Mouse (Mus musculus) myocyte (in vitro differentiated cells): ENCODE data around the gene Dlx2. TPM values are rescaled to one million over a fixed set of nuclear protein-coding genes. Genes with fewer than 3 reads are reported as not detected.

ENCODE experiments used
- H3K27me3 ChIP-seq: one replicate; pipeline ENCODE4 v1.6.1; 2011; ENCODE audit not compliant: control insufficient read depth, insufficient read depth, insufficient read length
- H3K36me3 ChIP-seq: one replicate; pipeline ENCODE4 v1.6.1; 2011; ENCODE audit not compliant: control insufficient read depth, insufficient read depth
- H3K4me2 ChIP-seq: one replicate; pipeline ENCODE4 v1.6.1; 2011; ENCODE audit warnings: low read depth, control low read depth
- H3K4me3 ChIP-seq: one replicate; pipeline ENCODE4 v1.5.1; 2011; ENCODE audit warnings: mild to moderate bottlenecking, control low read depth, moderate library complexity
- H3K79me2 ChIP-seq: one replicate; pipeline ENCODE4 v1.6.1; 2011; ENCODE audit not compliant: control insufficient read depth, insufficient read depth
- H3ac ChIP-seq: one replicate; pipeline ENCODE4 v1.6.1; 2011; ENCODE audit not compliant: control insufficient read depth, insufficient read length
- CEBPB ChIP-seq: IDR thresholded peaks from 2 replicates; pipeline ENCODE4 v1.6.1; 2011; ENCODE audit warnings: mild to moderate bottlenecking, moderate library complexity; ENCODE audit not compliant: poor library complexity, insufficient read depth, severe bottlenecking
- E2F4 ChIP-seq: IDR thresholded peaks from one replicate; pipeline ENCODE4 v1.6.1; 2011; ENCODE audit warnings: mild to moderate bottlenecking, control low read depth, moderate library complexity; ENCODE audit not compliant: insufficient read depth
- MAX ChIP-seq: IDR thresholded peaks from one replicate; pipeline ENCODE4 v1.6.1; 2011; ENCODE audit warnings: low read depth, mild to moderate bottlenecking, control low read depth
- MYOD1 ChIP-seq, 3 experiments: IDR thresholded peaks; one replicate each; pipeline ENCODE4 v1.6.1; 2011; ENCODE audit warnings: control low read depth in 2 of 3, low read depth in 2 of 3, mild to moderate bottlenecking in 2 of 3, moderate library complexity in 1 of 3; ENCODE audit not compliant: insufficient read length in 2 of 3, control insufficient read depth in 1 of 3
- MYOG ChIP-seq, 3 experiments: IDR thresholded peaks; one replicate each; pipeline ENCODE4 v1.6.1; 2011; ENCODE audit warnings: control low read depth in 2 of 3, low read depth in 2 of 3, mild to moderate bottlenecking in 2 of 3; ENCODE audit not compliant: insufficient read length in 2 of 3, control insufficient read depth in 1 of 3, insufficient read depth in 1 of 3
- POLR2A ChIP-seq: IDR thresholded peaks from one replicate; pipeline ENCODE4 v1.6.1; 2011; ENCODE audit warnings: low read depth, mild to moderate bottlenecking, control low read depth, moderate library complexity; ENCODE audit not compliant: insufficient read length
- POLR2AphosphoS2 ChIP-seq: IDR thresholded peaks from one replicate; pipeline ENCODE4 v1.6.1; 2011; ENCODE audit warnings: low read depth, control low read depth; ENCODE audit not compliant: insufficient read length
- REST ChIP-seq: IDR thresholded peaks from one replicate; pipeline ENCODE4 v1.6.1; 2011; ENCODE audit warnings: mild to moderate bottlenecking, control low read depth, moderate library complexity; ENCODE audit not compliant: insufficient read depth, insufficient read length
- SRF ChIP-seq: IDR thresholded peaks from one replicate; pipeline ENCODE4 v1.6.1; 2011; ENCODE audit warnings: low read depth; ENCODE audit not compliant: control insufficient read depth, insufficient read length
- TCF12 ChIP-seq: IDR thresholded peaks from one replicate; pipeline ENCODE4 v1.6.1; 2011; ENCODE audit warnings: mild to moderate bottlenecking, control low read depth; ENCODE audit not compliant: poor library complexity, insufficient read depth, severe bottlenecking
- TCF3 ChIP-seq: IDR thresholded peaks from one replicate; pipeline ENCODE4 v1.6.1; 2011; ENCODE audit warnings: low read depth, control low read depth; ENCODE audit not compliant: insufficient read length
- USF1 ChIP-seq: IDR thresholded peaks from one replicate; pipeline ENCODE4 v1.6.1; 2011; ENCODE audit warnings: low read depth, mild to moderate bottlenecking, control low read depth, moderate library complexity
- polyA plus RNA-seq: library from polyadenylated mRNA; unstranded; fragments of >200 nt; fragmentation: generic; extraction: Trizol; gene quantifications from one replicate; pipeline ENCODE4 v1.2.1, GENCODE M21; 2012; ENCODE audit warnings: missing spikeins

Gene Dlx2
- polyA plus RNA-seq, 1 experiment = 1.7 TPM

DNA sequence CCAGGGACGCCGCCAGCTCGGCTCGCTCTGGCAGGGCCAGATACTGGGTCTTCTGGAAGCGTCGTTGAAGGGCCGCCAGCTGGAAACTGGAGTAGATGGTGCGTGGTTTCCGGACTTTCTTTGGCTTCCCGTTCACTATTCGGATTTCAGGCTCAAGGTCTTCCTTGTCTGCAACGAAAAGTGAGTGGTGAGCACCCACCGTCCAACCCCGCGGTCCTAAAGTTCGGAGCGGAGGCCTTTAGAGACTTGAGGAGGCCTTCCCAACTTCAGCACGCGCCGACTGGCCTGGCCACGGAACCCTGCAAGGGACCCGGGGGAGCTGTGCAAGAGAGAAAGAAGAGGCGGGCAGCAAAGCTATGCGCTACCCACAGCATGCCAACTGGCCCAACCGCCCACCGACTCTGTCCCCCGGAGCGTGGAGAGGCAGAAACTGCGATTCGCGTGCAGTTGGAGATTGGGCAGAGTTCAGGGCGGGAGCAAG, 1.1 kb downstream of the Dlx2 start:
- no peaks in the 10 kb centered on the region for H3K27me3 ChIP-seq
- peak overlapping the region; percentile 99 for H3K4me2 ChIP-seq
- peaks cover 5% of the 10 kb centered on the region for H3K79me2 ChIP-seq
- TF ChIP-seq MYOG (IDR thresholded peaks at IDR 0.05; ENCODE audit: control insufficient read depth in 1 of 3, insufficient read depth in 1 of 3, insufficient read length in 2 of 3, low read depth in 2 of 3) = no peak
- no peak for TF ChIP-seq CEBPB
- TF ChIP-seq POLR2AphosphoS2 = no peak
- no peak for TF ChIP-seq MAX
- no peak for TF ChIP-seq E2F4
- H3K36me3 ChIP-seq = no peaks in the 10 kb centered on the region
- peak overlapping the region; percentile 43 for H3ac ChIP-seq
- H3K4me3 ChIP-seq = peak overlapping the region; percentile 59

DNA sequence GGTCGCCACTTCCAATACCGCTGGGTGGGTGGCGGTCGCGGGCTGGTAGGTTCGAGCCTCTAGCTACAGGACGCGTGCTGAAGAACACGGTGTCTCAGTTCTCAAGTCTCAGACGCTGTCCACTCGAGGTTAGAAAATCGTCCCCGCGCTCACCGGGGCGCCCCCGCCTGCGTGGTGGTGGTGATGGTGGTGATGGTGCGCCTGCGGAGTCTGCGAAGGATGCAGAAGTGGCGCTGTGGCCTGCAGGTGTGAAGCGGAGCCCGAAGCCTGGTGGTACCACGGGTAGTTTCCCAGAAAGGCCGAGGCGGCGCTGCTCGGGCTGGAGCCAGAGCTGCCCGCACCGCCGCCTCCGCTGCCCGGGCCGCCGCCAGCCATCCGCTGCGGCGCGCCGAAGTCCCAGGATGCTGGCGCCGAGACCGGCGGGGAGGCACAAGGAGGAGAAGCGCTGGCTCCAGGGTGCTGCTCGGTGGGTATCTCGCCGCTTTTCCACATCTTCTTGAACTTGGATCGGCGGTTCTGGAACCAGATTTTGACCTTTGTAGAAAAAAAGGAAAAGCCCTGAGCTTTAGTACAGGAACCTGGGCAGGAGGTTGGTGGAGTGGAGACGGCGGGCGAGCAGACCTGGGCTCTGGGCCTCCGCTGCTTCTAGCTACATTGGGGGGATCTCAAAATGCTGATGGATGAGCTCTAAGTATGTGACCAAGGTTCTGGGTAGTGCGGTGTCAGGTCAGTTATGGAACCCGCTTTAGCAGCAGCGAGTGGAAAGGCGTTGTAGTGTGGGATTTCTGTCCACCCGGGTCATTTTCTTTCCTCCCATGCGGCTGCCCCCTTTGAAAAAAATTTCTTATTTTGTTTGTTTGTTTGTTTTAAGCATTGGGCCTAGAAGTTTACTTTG, 1.9 kb downstream of the Dlx2 start:
- H3K36me3 ChIP-seq = no peaks in the 10 kb centered on the region
- peak overlapping the region; percentile 99 for H3K4me2 ChIP-seq
- peak overlapping the region; percentile 59 for H3K4me3 ChIP-seq
- TF ChIP-seq USF1 = no peak
- peak; percentile 43 for TF ChIP-seq POLR2A
- no peak for TF ChIP-seq TCF3
- no peak for TF ChIP-seq TCF12
- H3K79me2 ChIP-seq = peaks cover 5% of the 10 kb centered on the region
- no peaks in the 10 kb centered on the region for H3K27me3 ChIP-seq
- H3ac ChIP-seq = peak overlapping the region; percentile 43

DNA sequence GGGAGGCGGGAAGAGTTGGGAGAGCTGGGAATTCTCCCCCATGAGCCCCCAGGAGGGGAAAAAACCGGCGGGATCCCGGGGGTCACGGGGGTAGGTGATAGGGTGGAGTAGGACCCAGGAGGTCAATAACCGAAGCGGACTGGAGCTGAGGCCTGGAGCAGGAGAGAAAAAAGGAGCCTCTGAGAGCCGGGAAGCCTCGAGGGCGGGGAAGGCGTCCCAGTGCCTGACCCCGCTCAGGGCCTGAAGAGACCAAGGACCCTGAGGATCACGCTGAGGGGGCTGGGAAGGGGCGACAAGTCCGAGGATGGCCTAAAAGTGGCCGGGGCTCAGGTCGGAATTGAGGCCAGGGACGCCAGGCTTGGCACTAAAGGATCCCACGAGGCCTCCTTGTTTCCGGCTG, 2.6 kb downstream of the Dlx2 start:
- Histone ChIP-seq H3K27me3 (no peaks in the 10 kb centered on the region), H3K4me2 (peak overlapping the region; percentile 99), H3K36me3 (no peaks in the 10 kb centered on the region), H3ac (peak overlapping the region; percentile 43), H3K79me2 (peaks cover 5% of the 10 kb centered on the region), H3K4me3 (peak overlapping the region; percentile 59)
- TF ChIP-seq REST = no peak
- TF ChIP-seq USF1 = no peak
- TF ChIP-seq POLR2A = no peak
- TF ChIP-seq TCF3 = no peak
- TF ChIP-seq CEBPB = no peak
- TF ChIP-seq MAX = no peak
- no peak for TF ChIP-seq TCF12
- TF ChIP-seq SRF = no peak
- no peak for TF ChIP-seq MYOG (IDR thresholded peaks at IDR 0.05; ENCODE audit: control insufficient read depth in 1 of 3, insufficient read depth in 1 of 3, insufficient read length in 2 of 3, low read depth in 2 of 3)
- no peak for TF ChIP-seq MYOD1 (IDR thresholded peaks at IDR 0.05; ENCODE audit: control insufficient read depth in 1 of 3, insufficient read length in 2 of 3, low read depth in 2 of 3)
- no peak for TF ChIP-seq POLR2AphosphoS2
- no peak for TF ChIP-seq E2F4

DNA sequence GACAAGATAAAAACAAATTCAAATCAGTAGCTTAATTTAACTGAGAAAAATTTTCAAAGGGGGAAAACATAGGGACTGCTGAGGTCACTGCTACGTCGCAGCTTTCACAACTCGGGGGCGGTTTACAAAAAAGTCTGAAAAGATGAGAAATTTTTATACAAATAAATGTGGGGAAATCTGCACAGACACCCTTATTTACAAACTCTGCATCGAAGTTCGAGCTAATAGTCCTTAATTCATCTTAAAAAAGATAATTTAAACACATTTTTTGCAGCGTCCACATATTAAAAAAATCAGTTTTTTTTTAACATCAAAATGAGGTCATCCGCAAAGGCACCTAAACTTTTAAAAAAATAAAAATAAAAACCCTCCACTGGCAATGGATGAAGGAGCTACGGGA, 3.0 kb downstream of the Dlx2 start:
- no peaks in the 10 kb centered on the region for H3K36me3 ChIP-seq
- TF ChIP-seq POLR2AphosphoS2 = no peak
- TF ChIP-seq USF1 = no peak
- TF ChIP-seq TCF3 = no peak
- TF ChIP-seq SRF = no peak
- H3K27me3 ChIP-seq = no peaks in the 10 kb centered on the region
- peaks cover 5% of the 10 kb centered on the region for H3K79me2 ChIP-seq
- peak overlapping the region; percentile 43 for H3ac ChIP-seq
- H3K4me3 ChIP-seq = peak overlapping the region; percentile 59
- peak overlapping the region; percentile 99 for H3K4me2 ChIP-seq

DNA sequence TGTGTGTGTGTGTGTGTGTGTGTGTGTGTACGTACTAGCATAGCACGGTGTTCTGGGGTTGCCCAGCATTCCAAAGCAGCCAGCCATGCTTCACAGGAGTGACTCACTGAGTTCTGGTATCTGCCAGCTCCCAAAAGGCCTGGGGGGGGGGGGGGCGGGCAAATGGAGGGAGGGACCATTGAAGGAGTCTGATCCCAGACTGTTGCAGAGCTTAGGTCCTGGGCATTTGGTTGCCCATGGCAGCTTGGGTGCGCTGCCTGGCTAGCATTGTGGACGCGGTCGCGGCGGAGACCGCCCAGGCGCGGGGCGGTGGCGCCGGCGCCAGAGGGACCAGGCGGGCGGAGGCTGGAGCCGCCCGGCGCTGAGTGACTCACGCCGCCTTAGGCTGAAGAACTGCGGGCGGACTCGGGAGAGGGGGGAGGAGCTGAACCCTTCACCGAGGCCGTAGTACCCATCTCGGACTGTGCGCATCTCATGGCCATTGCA, 3.7 kb downstream of the Dlx2 start:
- TF ChIP-seq POLR2AphosphoS2 (peak; percentile 64), SRF (no peak), MYOD1 (IDR thresholded peaks at IDR 0.05; ENCODE audit: control insufficient read depth in 1 of 3, insufficient read length in 2 of 3, low read depth in 2 of 3) (peak in 1 of 3 experiments; percentile 3), POLR2A (peak; percentile 68)
- Histone ChIP-seq H3K79me2 (peaks cover 5% of the 10 kb centered on the region), H3ac (no peak overlapping the region), H3K4me3 (peak overlapping the region; percentile 59), H3K36me3 (no peaks in the 10 kb centered on the region), H3K4me2 (peak overlapping the region; percentile 99), H3K27me3 (no peaks in the 10 kb centered on the region)
